Mouse (Mus musculus) E14TG2a.4 (cell line): ENCODE measurements at regions not wholly inside any gene's neighbourhood (a gene's known extent, or its start where the extent isn't known, plus 50 kb on each side); places are given as distances from the start of the nearest gene placed in this dataset.
A peak's percentile ranks its signal among the peaks of the same experiment; 100 is the strongest.

Source experiments
- H3K27me3 ChIP-seq: 2 replicates; pipeline ENCODE4 v1.6.1; 2014; ENCODE audit warnings: low read length, control low read depth; ENCODE audit not compliant: insufficient read depth
- H3K36me3 ChIP-seq: 2 replicates; pipeline ENCODE4 v1.6.1; 2014; ENCODE audit warnings: low read length, control low read depth; ENCODE audit not compliant: insufficient read depth
- H3K4me1 ChIP-seq: replicated peaks from 2 replicates; pipeline ENCODE4 v1.6.1; 2014; ENCODE audit warnings: low read depth, low read length, control low read depth
- H3K4me3 ChIP-seq: replicated peaks from 2 replicates; pipeline ENCODE4 v1.5.1; 2014; ENCODE audit warnings: mild to moderate bottlenecking, low read length
- H3K9me3 ChIP-seq: 2 replicates; pipeline ENCODE4 v1.6.1; 2014; ENCODE audit warnings: low read length, control low read depth
- CTCF ChIP-seq: conservative IDR thresholded peaks from 2 replicates; pipeline ENCODE4 v1.5.1; 2014; ENCODE audit warnings: low read length
- NANOG ChIP-seq: IDR thresholded peaks from 2 replicates; pipeline ENCODE4 v1.6.1; 2014; ENCODE audit warnings: borderline replicate concordance, low read length, mixed read lengths
- POU5F1 ChIP-seq: IDR thresholded peaks from 2 replicates; pipeline ENCODE4 v1.6.1; 2014; ENCODE audit warnings: low read length, borderline replicate concordance

GRCm38 (mm10) chr15:63658031-63658521, 186.9 kb downstream of the Gsdmc2 start:
- Histone ChIP-seq H3K9me3 (peaks cover 9% of the 10 kb centered on the region; the same call in 1 of the 2 replicates), H3K4me1 (peaks cover 4% of the 10 kb centered on the region), H3K4me3 (no peak overlapping the region), H3K27me3 (peaks cover 26% of the 10 kb centered on the region), H3K36me3 (no peaks in the 10 kb centered on the region)
- TF ChIP-seq POU5F1 (no peak), CTCF (no peak), NANOG (no peak)

GRCm38 (mm10) chr15:63652216-63652961, 192.6 kb downstream of the Gsdmc2 start:
- TF ChIP-seq NANOG (no peak), CTCF (peak; percentile 74)
- Histone ChIP-seq H3K36me3 (no peaks in the 10 kb centered on the region), H3K27me3 (no peaks in the 10 kb centered on the region; the same call in 1 of the 2 replicates), H3K4me1 (peaks cover 14% of the 10 kb centered on the region), H3K4me3 (no peak overlapping the region), H3K9me3 (no peaks in the 10 kb centered on the region)

GRCm38 (mm10) chr15:63651120-63651519, 193.9 kb downstream of the Gsdmc2 start:
- Histone ChIP-seq H3K4me1 (peaks cover 14% of the 10 kb centered on the region), H3K4me3 (no peak overlapping the region), H3K27me3 (no peaks in the 10 kb centered on the region; the same call in 1 of the 2 replicates), H3K9me3 (no peaks in the 10 kb centered on the region), H3K36me3 (no peaks in the 10 kb centered on the region)
- TF ChIP-seq CTCF, result no peak
- TF ChIP-seq NANOG, result no peak
- no peak for TF ChIP-seq POU5F1

GRCm38 (mm10) chr15:63648142-63648989, 196.6 kb downstream of the Gsdmc2 start:
- Histone ChIP-seq H3K27me3 (no peaks in the 10 kb centered on the region; the same call in 1 of the 2 replicates), H3K4me3 (no peak overlapping the region), H3K36me3 (no peaks in the 10 kb centered on the region), H3K9me3 (no peaks in the 10 kb centered on the region), H3K4me1 (peaks cover 14% of the 10 kb centered on the region)
- TF ChIP-seq POU5F1 (no peak), NANOG (no peak), CTCF (no peak)

- TF ChIP-seq POU5F1, result no peak
- no peak for TF ChIP-seq CTCF
- no peak for TF ChIP-seq NANOG
- no peaks in the 10 kb centered on the region for H3K36me3 ChIP-seq
- no peaks in the 10 kb centered on the region for H3K27me3 ChIP-seq
- no peaks in the 10 kb centered on the region for H3K4me1 ChIP-seq
- no peaks in the 10 kb centered on the region for H3K9me3 ChIP-seq
- no peak overlapping the region for H3K4me3 ChIP-seq
Measured at GRCm38 (mm10) chr15:63624814-63625213, 220.2 kb downstream of the Gsdmc2 start.

GRCm38 (mm10) chr15:63624249-63624648, 220.7 kb downstream of the Gsdmc2 start:
- TF ChIP-seq NANOG (no peak), CTCF (no peak), POU5F1 (no peak)
- H3K36me3 ChIP-seq, result no peaks in the 10 kb centered on the region
- H3K9me3 ChIP-seq, result no peaks in the 10 kb centered on the region
- H3K4me3 ChIP-seq, result no peak overlapping the region
- no peaks in the 10 kb centered on the region for H3K27me3 ChIP-seq
- H3K4me1 ChIP-seq, result no peaks in the 10 kb centered on the region

- H3K9me3 ChIP-seq, result no peaks in the 10 kb centered on the region
- no peaks in the 10 kb centered on the region for H3K36me3 ChIP-seq
- no peaks in the 10 kb centered on the region for H3K4me1 ChIP-seq
- TF ChIP-seq POU5F1, result no peak
- no peak for TF ChIP-seq NANOG
- no peak for TF ChIP-seq CTCF
- no peak overlapping the region for H3K4me3 ChIP-seq
- H3K27me3 ChIP-seq, result no peaks in the 10 kb centered on the region
Measured at GRCm38 (mm10) chr15:63616506-63617208, 228.3 kb downstream of the Gsdmc2 start.

GRCm38 (mm10) chr15:63614191-63614590, 230.8 kb downstream of the Gsdmc2 start:
- TF ChIP-seq NANOG (no peak), CTCF (no peak), POU5F1 (no peak)
- H3K36me3 ChIP-seq, result no peaks in the 10 kb centered on the region
- H3K4me1 ChIP-seq, result no peaks in the 10 kb centered on the region
- no peaks in the 10 kb centered on the region for H3K9me3 ChIP-seq
- H3K27me3 ChIP-seq, result no peaks in the 10 kb centered on the region
- H3K4me3 ChIP-seq, result no peak overlapping the region
